Mouse (Mus musculus) embryonic fibroblast, embryonic 13.5 days (primary cell): ENCODE results near the gene Tulp4. TPM values are rescaled to one million over a fixed set of nuclear protein-coding genes. Genes with fewer than 3 reads are reported as not detected.
A peak's percentile ranks its signal among the peaks of the same experiment; 100 is the strongest.

Experiments
- H3K27ac ChIP-seq: 2 replicates; pipeline ENCODE4 v1.5.1; 2012; ENCODE audit warnings: low read length, control low read depth, inconsistent platforms; ENCODE audit not compliant: insufficient read depth
- H3K4me1 ChIP-seq: 2 replicates; pipeline ENCODE4 v1.6.1; 2011; ENCODE audit warnings: low read length; ENCODE audit not compliant: control insufficient read depth, insufficient read depth
- H3K4me3 ChIP-seq: 2 replicates; pipeline ENCODE4 v1.5.1; 2011; ENCODE audit warnings: mild to moderate bottlenecking, control low read depth, low read length; ENCODE audit not compliant: insufficient read depth
- CTCF ChIP-seq: IDR thresholded peaks from 2 replicates; pipeline ENCODE4 v1.5.1; 2011; ENCODE audit warnings: mild to moderate bottlenecking, control low read depth, low read length, moderate library complexity, borderline replicate concordance; ENCODE audit not compliant: insufficient read depth
- POLR2A ChIP-seq: IDR thresholded peaks from 2 replicates; pipeline ENCODE4 v1.6.1; 2011; ENCODE audit warnings: low read depth, mild to moderate bottlenecking, control low read depth, low read length, moderate library complexity
- polyA plus RNA-seq: library from polyadenylated mRNA; stranded (reverse); fragments of >200 nt; gene quantifications from 2 replicates; pipeline ENCODE4 v1.2.4, GENCODE M21; 2011; ENCODE audit warnings: low read depth; ENCODE audit not compliant: missing spikeins, insufficient read length

Gene Tulp4
- polyA plus RNA-seq, 1 experiment, result 164 TPM

DNA sequence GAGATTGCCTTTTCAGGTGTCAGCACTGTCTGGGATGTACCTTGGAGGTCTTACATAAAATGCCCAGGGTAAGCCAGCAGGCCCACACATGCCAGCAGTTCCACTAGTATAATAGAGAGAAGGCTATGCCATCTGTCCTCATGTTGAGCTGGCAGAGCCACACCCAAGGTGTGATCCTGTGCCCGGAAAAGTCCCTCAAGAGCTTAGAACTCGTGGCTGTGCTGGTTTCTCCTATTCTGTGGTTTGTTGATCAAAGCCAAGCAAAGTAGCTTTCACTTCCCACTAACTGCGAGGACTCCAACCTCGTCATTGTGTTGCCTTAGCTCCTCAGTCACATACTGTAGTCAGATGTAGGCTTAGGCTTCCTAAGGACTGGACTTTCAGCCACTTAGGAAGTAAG, 48.1 kb downstream of the Tulp4 start:
- Histone ChIP-seq H3K4me1 (no peaks in the 10 kb centered on the region; the same call in 1 of the 2 replicates), H3K27ac (no peak overlapping the region), H3K4me3 (no peak overlapping the region)
- TF ChIP-seq POLR2A (no peak), CTCF (no peak)

DNA sequence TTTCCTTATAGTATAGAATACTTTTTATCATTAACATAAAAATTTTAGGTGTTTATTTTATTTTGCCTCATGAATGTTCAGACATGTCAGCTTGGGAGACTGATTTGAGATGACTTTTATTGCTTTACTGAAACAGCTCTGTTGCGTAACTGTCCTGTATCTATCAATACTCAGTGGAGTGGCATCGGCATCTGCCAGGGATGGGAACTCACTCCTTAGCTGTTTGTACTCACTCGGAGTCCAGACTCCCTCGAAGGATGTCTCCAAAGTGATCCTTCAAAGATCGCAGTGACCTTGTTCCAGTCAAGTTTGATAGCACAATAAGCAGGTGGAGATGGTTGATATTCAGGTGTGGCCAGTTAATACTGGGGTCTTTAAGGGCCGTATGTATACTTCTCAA, 54.3 kb downstream of the Tulp4 start:
- Histone ChIP-seq H3K4me3 (no peak overlapping the region), H3K4me1 (peaks cover 4% of the 10 kb centered on the region), H3K27ac (no peak overlapping the region)
- TF ChIP-seq POLR2A (no peak), CTCF (no peak)

DNA sequence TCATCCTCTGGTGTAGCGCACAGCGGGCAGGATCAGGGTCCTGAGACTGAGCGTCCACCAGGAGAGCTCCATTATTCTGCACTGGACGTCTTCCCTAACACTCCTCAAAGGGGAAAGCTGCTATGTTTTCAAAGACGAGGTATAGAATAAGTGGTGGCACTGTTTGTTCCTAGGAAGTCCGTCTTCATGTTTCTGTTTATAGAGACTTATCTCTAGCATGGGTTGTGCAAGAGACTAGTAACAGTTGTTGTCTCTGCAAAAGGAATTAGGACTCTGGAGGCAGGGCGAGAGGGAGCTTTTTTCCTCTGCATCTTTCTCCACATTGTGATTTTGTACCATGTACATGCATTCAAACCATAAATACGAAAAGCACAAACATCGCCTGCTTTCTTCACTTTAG, 55.7 kb downstream of the Tulp4 start:
- no peak for TF ChIP-seq CTCF
- no peak for TF ChIP-seq POLR2A
- Histone ChIP-seq H3K4me3 (no peak overlapping the region), H3K27ac (no peak overlapping the region), H3K4me1 (peaks cover 4% of the 10 kb centered on the region)

- peaks cover 4% of the 10 kb centered on the region for H3K4me1 ChIP-seq
- no peak for TF ChIP-seq POLR2A
- TF ChIP-seq CTCF, result no peak
- no peak overlapping the region for H3K4me3 ChIP-seq
- H3K27ac ChIP-seq, result no peak overlapping the region
Observed at GRCm38 (mm10) chr17:6162761-6163160, 56.5 kb downstream of the Tulp4 start.

GRCm38 (mm10) chr17:6164911-6165310, 58.7 kb downstream of the Tulp4 start:
- no peak for TF ChIP-seq CTCF
- TF ChIP-seq POLR2A, result no peak
- Histone ChIP-seq H3K4me3 (no peak overlapping the region), H3K4me1 (peaks cover 7% of the 10 kb centered on the region), H3K27ac (peak overlapping the region; percentile 27; the same call in 1 of the 2 replicates)

- Histone ChIP-seq H3K4me1 (peaks cover 18% of the 10 kb centered on the region), H3K27ac (peak overlapping the region; percentile 95), H3K4me3 (no peak overlapping the region)
- TF ChIP-seq CTCF (no peak), POLR2A (no peak)
Observed at GRCm38 (mm10) chr17:6172440-6172839, 66.2 kb downstream of the Tulp4 start.

GRCm38 (mm10) chr17:6172926-6173690, 66.9 kb downstream of the Tulp4 start:
- H3K4me1 ChIP-seq, result peaks cover 15% of the 10 kb centered on the region
- H3K27ac ChIP-seq, result peak overlapping the region; percentile 95
- H3K4me3 ChIP-seq, result no peak overlapping the region
- TF ChIP-seq POLR2A, result 0 out of 2 replicates have a peak, but pooled peaks have one; percentile 11
- TF ChIP-seq CTCF, result no peak

GRCm38 (mm10) chr17:6174574-6174973, 68.3 kb downstream of the Tulp4 start:
- TF ChIP-seq CTCF (no peak), POLR2A (no peak)
- peaks cover 15% of the 10 kb centered on the region for H3K4me1 ChIP-seq
- H3K27ac ChIP-seq, result peak overlapping the region; percentile 32; the same call in 1 of the 2 replicates
- H3K4me3 ChIP-seq, result no peak overlapping the region

DNA sequence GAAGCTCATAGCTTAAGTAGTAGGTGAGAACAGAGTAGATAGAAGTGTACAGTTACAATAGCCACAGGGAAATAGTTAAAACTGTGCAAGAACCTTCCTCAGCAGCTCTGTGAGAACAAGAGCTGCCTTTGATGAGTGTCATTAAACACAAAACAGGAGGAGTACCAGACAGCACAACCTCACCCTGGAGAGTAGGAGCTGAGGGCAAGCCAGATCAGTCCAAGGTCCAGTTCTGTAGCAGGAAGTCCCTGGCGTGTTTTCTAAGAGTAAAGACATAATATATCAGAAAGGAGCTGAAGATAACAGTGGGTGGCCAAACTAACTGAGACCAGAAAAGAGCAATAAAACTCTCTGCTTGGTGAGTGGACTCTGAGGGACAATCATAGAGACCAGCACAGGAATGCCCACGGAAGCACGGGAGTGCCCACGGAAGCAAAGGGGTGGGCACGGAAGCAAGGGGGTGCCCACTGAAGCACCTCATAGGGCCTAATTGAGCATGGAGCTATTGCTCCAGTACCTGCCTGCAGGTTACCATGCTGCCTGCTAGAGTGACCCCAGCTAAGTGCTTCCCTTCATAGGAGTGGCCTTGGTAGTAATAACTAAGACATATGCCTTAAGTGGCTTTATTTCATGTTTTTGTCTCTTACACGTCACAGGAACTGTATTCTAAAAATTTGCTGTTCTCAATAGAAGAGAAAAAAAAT, 72.5 kb downstream of the Tulp4 start:
- H3K4me3 ChIP-seq, result no peak overlapping the region
- TF ChIP-seq CTCF (no peak), POLR2A (no peak)
- peaks cover 6% of the 10 kb centered on the region for H3K4me1 ChIP-seq
- no peak overlapping the region for H3K27ac ChIP-seq

DNA sequence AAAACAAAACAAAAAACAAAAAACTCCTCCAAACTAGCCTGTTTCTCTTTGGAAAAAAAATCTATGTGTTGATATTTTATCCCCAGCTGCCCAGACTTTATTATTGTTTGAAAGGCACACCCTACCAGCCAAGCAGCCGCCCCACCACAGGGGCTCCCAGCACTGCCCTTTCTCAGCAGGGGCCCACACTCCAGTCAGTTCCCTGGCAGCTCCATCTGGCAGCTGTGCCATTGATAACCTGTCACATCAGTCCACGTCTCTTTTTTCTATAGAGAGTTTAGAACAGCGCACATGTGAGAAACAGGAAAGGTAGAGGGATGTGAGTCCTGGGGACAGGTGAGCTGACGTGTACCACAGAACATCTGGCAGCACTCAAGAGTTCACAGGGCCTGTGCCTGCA, 73.2 kb downstream of the Tulp4 start:
- Histone ChIP-seq H3K27ac (no peak overlapping the region), H3K4me1 (peaks cover 4% of the 10 kb centered on the region; the same call in 1 of the 2 replicates), H3K4me3 (no peak overlapping the region)
- TF ChIP-seq POLR2A (no peak), CTCF (no peak)
